Mouse (Mus musculus) testis, adult 2 months (tissue): ENCODE data around the gene Ptrhd1.

Experiments
- CTCF ChIP-seq: fragments of 200-500 bp; IDR thresholded peaks from 2 replicates; pipeline ENCODE4 v1.5.1; 2012; ENCODE audit warnings: low read depth, mild to moderate bottlenecking, inconsistent platforms, low read length, moderate library complexity; ENCODE audit not compliant: control insufficient read depth, insufficient read depth, insufficient replicate concordance
- POLR2A ChIP-seq: fragments of 200-500 bp; IDR thresholded peaks from 2 replicates; pipeline ENCODE4 v1.6.1; 2012; ENCODE audit warnings: low read depth, mild to moderate bottlenecking, inconsistent platforms, low read length, moderate library complexity; ENCODE audit not compliant: control insufficient read depth

DNA sequence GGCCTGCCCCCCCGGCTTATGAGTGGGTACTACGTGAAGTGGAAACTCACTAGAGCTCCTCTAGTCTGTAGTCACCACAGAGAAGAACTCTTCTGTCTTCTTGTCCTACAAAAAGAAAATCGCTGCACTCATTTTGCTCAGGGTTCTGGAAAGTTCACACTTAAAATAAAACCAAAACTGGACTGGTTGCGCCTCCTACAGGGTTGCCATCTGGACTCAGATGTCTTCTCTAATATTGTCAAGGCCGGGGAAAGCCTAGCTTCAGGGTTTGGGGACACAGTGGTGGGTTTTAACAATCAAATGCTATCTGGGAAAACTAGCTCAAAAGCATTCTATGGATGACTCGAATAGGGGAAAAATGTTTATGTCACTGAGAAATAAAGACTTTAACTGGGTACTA, 16.0 kb downstream of the Ptrhd1 start:
- no peak for TF ChIP-seq POLR2A
- no peak for TF ChIP-seq CTCF
